Mouse (Mus musculus) erythroid progenitor cell, adult 5-6 weeks (primary cell): ENCODE measurements around the gene Dvl1. TPM values are rescaled to one million over a fixed set of nuclear protein-coding genes. Genes with fewer than 3 reads are reported as not detected.

Experiments
- ATAC-seq: replicated peaks from 2 replicates; pipeline ENCODE4 v1.8.0; 2016; ENCODE audit warnings: moderate number of reproducible peaks, mild to moderate bottlenecking, moderate TSS enrichment, inconsistent platforms; ENCODE audit not compliant: poor library complexity, low FRiP score, severe bottlenecking
- total RNA-seq, 2 experiments: library from RNA; stranded (forward) in 1 of 2; stranded (reverse) in 1 of 2; fragments of 150-400 nt in 1 of 2; fragments of 186-747, 209-891 nt in 1 of 2; gene quantifications; 2 replicates each; pipeline versions ENCODE4 v1.2.3 to v1.2.4; 2015 to 2017; ENCODE audit warnings: low replicate concordance in 2 of 2

Gene Dvl1
- total RNA-seq, 2 experiments from 2014 or later = 22.4 to 26.0 TPM

DNA sequence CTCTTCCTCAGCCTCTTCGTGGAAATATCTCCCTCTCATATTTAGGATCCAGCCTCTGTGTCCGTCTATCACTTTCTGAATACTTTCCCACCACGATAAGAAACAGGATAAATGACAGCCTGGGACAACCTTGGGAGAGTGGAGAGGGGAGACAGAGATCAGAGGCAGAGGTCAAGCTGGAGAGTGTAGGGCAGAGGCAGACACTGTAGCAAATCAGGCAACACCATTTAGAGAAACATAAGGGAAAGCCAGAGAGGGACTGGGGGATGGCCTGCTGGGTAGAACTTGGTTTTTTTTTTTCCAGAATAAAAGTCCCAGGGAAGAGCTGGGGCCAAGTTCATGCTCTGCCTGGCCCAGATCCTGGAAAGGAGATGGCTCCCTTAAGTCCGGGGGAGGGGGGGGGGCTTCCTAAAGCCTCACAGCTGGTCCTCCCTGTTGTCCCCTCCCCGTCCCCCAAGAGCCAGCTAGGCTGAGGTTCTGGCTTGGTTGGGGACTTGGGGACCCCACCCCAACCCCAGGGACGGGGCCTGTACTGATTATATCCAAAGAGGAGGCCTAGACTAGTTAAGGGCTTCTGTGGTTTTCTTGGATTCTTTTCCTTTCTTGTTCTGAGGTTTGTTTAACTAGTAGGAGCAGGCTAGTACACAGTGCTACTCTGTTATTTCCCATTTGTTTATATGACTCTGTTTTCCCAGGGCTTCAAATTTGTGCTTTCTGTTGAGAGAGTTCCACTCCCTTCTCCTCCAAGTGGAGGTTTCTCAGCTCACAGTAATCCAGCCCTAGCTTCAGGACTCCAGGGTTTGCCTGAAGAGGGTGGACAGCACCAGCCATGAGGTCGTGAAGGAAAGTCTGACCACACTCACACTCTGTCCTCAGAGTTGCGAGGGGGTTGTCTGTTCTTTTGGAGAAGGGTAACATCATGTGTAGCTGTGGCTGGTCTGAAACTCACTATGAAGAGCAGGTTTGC is 8.7 kb upstream of the Dvl1 start:
- ATAC-seq = no peak

DNA sequence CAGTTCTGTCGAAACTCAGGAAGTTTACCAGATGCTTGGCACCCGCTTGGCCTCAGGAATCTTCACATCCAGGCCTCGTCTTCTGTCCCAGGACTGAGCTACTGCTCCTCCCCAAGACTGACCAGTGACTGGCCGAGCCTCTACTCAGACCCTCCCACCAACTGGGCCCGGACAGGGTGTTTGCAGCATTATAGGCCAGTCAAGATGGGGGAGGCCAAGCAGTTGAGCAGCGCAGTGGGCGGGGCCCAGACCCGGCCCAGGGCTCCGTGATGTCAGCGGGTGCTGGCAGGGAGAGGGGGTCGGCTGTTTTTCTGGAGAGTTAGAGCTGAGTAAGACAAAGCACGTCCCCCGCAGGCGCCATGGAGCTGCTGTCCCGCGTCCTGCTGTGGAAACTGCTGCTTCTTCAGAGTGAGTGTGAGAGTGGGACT is 7.7 kb upstream of the Dvl1 start, which contains the start of gene Mxra8:
Gene Mxra8, plus strand, starts transcription at position 198 of the 428 bp plus-strand sequence.
- ATAC-seq = no peak

DNA sequence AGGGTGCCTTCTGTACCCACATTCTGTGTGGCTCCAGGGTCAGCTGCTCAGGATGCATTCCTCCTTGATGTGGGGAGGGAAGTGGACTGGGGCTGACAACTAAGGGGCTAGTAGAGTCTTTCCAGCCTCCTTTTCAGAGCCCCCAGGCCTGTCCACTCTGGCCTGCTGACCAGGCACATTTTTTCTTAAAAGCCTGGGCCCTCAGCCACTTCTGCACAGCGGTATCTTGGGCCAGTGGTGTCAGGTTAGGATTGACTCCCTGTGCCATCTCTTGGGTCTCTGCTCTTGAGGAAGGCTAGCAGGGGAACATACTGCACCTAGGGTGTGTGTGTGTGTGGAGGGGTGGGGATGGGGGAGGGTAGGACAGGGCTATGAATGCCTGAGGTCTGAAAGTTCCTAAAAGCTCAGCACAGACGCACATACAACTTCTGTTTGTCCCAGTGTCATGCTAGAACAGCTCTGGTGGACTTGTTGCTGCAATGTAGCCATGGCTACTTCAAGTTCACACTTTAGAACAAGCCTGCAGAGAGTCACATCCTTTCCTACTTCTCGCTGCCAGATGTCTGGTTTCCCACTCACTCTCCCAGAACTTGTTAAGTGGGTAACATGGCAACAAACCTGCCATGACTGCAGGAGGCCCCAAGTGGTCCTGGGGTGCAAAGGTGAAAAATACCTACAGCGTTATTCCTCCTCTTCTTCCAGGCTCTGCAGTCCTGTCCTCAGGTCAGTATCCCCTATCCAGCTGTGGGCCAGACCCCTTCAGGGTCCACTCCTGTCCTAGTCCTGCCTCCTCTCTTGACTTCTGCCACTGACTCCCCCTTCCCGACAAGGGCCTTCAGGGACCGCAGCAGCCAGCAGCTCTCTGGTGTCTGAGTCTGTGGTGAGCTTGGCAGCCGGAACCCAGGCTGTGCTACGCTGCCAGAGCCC is 6.9 kb upstream of the Dvl1 start:
- no peak for ATAC-seq

DNA sequence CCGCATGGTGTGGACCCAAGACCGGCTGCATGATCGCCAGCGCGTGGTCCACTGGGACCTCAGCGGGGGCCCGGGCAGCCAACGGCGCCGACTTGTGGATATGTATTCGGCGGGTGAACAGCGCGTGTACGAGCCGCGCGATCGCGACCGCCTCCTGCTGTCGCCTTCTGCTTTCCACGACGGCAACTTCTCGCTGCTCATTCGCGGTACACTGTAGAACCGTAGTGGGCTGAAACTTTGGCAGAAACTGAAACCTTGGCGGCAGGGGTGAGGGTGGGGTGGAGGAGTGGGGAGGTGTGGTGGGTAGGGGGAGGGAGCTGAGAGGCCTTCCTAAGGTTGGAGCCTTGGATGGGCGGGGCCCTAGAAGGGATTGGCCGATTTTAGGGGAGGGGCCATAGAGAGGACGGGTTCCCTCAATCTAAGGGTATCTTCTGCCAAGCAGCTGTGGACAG is 6.2 kb upstream of the Dvl1 start:
- ATAC-seq = peak; percentile 45

DNA sequence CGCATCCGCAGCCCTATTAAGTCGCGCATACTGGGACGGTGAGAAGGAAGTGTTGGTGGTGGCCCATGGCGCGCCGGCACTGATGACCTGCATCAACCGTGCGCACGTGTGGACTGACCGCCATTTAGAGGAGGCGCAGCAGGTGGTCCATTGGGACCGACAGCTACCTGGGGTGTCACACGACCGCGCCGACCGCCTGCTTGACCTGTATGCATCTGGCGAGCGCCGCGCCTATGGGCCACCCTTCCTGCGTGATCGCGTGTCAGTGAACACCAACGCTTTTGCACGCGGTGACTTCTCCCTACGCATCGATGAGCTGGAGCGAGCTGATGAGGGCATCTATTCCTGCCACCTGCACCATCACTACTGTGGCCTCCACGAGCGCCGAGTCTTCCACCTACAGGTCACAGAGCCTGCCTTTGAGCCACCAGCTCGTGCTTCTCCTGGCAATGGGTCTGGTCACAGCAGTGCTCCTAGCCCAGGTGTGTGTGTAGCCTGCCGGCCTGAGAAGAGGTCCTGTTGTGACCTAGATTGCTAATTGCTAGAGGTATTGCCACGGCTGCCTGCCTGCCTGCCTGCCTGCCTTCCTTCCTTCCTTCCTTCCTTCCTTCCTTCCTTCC is 5.4 kb upstream of the Dvl1 start:
- ATAC-seq = no peak

DNA sequence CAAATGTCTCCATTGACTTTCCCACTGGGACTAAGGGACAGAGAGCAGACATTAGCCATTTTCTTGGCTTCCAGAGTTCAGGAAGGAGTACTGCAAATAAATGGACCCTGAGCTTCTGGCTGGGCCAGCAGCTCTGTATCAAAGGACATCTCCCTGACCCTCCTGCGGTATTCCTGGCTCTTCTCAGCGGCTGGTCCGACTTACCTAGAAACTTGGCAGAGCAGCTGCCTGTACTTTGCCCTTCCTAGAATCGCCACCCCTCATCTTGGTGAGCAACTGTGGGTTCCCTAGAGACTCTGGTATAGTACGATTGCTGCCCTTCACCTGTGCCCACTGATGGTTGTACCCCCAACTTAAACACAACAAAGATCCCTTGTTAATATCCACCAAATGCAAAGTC is 4.0 kb upstream of the Dvl1 start:
- no peak for ATAC-seq

DNA sequence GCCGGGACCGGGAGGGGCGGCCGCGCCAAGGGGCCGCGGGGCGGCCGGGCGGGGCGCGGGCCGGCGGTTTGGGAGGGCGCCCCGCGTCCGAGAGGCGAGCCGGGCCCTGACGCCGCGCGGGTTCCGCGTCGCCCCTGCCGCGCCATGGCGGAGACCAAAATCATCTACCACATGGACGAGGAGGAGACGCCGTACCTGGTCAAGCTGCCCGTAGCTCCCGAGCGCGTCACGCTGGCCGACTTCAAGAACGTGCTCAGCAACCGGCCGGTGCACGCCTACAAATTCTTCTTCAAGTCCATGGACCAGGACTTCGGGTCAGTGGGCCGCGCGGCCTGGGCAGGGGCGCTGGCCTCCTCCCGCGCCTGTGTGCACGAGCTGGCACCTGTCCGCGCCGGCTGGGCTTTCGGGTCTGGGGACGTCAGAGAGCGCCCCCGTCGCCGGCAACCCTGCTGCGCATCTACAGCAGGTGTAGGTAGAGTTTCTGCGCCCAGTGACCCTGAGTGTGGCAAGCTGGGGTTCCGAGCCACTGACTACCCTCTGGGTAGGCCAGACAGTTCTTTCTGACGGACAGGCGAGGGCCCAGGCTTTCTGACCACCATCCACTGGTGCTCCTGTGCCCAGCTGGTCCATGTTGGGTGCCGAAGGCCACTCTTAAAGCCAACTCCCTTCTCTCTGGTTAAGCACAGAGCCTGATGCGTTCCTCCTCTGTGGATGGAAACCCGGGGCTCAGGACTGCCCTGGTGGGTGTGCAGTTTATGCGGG is 570 bp downstream of the Dvl1 start:
- peak; percentile 25; the same call in 1 of the 2 replicates for ATAC-seq

DNA sequence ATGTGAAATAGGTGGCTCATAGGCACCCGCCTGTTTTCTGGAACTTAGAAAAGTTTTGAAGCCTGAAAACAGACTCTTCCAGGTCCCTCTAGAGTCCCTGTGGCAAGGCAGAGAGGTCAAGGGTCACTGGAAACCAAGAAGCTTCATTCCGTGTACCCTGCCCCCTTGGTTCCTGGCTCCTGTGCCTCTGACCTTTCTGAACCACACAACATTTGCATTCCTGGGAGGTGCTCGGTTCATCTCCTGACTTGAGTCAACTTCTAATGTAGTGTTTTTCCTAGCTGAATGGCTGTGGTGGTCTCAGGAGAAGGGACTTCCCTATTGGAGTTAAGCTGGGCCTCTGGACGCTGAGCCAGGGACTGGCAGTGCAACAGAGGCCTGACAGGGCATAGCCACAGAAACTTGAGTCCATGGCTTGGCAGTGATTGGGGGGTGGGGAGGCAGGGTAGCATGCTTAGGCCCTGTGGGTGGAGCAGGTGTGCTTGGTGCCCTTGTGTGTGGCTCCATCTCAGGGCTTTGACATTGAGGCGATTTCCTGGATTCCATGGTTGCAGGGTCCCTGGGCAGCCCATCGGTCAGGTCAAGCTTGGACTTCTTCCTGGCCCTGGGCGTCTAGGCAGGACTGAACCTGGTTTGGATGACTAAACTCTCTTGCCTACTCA is 1.4 kb downstream of the Dvl1 start:
- ATAC-seq = no peak

DNA sequence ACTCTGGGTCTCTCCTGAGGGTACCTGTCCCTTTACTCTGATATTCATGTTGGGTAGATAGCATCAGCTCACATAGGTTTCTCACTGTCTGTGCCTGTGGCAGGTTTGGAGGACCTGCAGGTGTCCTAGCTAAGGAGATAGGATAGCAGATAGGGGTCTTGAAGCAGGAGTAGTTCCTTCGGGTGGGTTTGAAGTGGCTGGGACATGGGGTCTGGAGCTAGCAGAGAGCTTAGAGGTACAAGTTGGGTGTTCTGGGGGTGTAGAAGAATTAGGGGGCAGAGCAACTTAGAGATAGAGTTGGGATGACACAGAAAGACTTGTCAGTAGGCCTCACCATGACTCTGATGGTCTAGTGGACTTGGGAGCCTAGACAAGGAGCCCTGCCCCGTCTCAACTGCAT is 2.2 kb downstream of the Dvl1 start:
- ATAC-seq = no peak

DNA sequence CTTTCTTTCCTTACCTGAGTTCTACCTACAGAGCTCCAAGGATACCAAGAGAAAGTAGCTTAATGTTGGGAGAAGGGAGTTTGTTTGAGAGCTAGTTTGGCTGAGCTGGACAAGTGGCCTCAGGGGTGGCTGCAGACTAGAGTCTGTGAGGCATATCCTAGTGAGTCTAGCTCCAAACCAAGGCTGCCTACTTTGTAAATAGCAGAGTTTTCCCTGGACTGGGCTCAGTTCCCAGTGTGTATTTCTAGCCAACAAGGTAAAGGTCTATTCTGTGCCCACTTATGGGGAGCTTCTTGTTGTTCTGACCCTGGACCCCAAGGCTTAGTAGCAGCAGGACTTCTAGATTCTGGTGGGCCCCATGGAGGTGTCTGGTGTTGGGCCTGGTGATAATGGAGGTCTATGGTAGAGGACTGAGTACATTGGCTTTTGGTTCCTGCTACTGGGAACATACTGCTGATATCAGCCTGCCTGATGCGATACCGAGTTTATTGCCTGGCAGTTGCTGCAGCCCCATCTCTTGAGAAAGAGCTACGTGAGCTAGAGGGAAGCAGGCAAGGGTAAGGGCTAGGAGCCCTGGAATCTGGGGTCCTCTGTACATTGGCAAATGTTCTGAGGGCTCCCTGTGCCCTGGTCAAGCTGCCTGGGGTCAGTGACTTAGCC is 2.7 kb downstream of the Dvl1 start:
- ATAC-seq = no peak

DNA sequence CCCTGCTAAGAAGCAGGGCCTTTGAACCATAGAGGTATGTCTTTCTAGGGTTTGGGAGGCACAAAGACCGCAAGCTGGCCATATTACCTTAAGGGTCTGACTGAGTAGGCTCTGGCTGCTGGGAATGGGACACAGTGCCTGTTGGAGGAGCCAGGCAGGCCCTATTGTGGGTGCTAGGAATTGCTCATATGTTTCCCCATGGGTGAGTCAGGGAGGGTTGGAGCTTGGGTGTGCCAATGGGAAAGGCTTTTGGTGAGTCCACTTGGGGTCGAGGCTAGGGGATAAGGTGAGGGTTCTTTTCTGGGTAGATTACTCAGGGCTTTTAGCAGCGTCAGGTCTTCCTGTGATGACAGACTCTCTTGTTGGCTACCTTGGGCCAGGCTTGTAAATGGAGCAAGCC is 4.2 kb downstream of the Dvl1 start:
- no peak for ATAC-seq

DNA sequence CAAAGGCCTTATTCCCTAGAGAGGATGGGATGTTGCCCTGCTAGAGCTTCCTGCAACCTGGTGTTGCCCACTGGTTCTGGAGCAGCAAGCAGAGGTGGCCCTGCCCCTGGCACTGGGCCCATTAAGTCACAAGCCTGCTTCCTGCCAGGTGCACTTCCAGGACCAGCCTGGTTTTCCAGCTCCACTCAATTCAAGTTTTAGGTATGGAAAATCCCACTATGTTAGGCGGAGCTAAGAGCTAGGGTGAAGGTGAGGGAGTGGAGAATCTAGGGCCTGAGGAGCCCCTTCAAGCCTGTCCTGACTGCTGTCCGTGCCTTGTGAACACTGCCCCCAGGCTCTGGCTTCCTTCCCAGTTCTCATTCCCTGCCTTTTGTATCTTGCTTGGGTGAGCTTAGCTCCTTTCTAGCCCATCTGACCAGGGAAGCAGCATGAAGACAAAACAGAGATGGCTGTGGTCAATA is 4.8 kb downstream of the Dvl1 start:
- no peak for ATAC-seq

DNA sequence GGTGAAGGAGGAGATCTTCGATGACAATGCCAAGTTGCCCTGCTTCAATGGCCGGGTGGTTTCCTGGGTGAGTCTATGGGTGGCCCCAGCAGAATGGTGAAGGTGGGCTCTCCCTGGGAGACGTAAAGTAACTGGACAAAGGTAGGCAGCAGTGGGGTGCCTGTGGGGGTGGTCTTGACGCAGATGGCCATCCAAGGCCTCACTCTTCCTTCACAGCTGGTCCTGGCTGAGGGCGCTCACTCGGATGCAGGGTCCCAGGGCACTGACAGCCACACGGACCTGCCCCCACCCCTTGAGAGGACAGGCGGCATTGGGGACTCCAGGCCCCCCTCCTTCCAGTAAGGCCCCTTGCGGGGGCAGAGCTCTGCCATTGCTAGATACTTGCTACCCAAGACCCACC is 6.2 kb downstream of the Dvl1 start:
- no peak for ATAC-seq

DNA sequence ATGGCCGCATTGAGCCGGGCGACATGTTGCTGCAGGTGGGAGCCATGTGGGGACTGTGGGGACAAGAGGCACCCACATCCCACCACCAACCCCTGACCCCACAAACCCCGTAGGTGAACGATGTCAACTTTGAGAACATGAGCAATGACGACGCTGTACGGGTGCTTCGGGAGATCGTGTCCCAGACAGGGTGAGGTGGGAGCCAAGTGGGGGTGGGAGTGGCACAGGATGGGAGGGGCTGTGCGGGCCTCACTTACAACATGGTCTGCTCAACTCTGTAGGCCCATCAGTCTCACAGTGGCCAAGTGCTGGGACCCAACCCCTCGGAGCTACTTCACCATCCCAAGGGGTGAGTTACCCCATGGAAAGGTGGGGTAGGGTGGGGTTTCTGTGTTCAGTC is 7.8 kb downstream of the Dvl1 start:
- ATAC-seq = no peak

DNA sequence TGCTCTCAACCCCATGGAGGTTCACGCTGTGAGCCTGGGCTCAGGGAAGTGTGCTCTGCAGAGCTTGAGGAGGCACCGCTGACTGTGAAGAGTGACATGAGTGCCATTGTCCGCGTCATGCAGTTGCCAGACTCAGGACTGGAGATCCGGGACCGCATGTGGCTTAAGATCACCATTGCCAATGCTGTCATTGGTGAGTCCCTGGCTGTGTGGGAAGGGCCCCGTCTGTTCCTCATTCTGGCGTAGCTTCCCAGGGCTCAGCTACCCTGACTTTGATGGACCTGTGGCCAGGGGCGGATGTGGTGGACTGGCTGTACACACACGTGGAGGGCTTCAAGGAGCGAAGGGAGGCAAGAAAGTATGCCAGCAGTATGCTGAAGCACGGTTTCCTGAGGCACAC is 8.9 kb downstream of the Dvl1 start:
- no peak for ATAC-seq

DNA sequence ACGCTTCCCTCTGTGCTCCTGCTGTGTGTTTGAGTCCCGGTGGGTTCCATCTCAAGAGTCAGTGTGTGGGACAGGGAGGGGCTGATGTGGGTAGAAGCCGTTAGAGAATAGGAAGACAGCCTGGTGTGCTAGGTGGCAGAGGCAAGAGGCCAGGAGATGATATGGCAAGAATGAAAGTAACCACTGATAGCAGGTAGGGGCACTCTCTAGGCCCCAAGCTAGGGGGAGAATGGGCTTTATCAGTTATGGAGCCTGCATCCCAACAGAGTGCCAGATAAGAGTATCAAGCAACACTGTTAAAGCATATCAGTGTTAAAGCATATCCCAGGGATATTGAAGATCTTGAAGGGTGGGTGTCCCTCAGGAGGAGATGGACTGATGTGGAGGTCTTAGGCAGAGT is 9.7 kb downstream of the Dvl1 start:
- ATAC-seq = no peak

DNA sequence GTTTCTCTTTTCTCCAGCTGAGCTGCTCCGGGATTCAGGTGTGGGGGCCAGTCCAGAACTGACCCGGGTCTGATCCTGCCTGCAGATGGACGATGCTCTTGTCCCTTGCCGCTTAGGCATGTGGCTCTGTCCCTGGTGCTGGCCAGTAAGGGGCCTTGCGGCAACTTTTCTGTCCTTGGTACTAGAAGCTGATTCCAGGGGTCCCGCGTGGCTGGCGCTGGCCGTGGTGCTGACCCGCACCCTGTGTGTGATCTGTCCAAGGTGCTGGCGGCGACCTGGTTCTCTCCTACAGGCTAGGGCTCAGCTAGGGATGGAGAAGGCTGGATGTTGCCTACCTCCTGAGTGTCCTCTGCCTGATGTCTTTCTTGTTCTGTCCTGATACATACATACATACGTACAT is 12.1 kb downstream of the Dvl1 start:
- ATAC-seq = no peak

DNA sequence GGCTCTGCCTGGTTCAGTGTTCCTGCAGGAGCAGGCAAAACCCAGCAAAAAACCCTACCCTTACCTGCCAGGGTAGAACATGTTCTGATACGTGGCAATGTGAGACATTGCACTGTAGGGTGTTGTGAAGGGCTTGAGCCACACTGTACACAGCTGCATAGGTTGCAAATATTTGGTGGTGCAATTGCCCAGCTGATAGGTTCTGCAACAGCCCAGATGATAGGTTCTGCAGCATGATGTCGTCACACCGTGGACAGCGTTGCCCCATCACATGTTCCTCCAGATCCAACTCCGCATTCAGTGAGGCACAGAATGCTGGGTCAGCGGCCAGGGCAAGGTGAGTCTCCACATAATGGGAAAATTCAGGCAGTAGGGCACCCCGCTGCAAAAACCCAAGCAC is 14.6 kb downstream of the Dvl1 start:
- ATAC-seq = no peak
